Mouse (Mus musculus): Measurements from ENCODE around the gene Plxnd1. TPM values are rescaled to one million over a fixed set of nuclear protein-coding genes. Genes with fewer than 3 reads are reported as not detected.

Gene Plxnd1
- polyA plus RNA-seq, 1 experiment from 2014 or later, result 25.2 TPM

DNA sequence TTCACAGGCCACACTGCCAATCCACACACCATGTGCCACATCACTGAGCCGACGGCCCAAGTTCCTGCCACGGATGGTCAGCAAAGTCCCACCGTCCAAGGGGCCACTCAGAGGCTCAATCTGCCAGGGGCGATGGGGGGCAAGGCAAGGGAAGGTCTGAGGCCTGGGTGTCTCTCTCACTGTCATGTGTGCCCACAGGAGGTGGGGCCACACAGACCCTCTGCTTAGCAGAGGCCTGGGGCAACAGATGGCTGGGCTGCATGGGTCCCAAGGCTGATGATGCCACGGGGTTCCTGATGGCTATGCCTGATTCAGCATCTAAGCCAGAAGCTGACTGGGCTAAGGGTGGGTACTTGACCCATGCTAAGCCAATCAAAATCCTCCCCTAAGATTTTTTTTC lies 26.1 kb downstream of the Plxnd1 start:
- no peak for ATAC-seq (ENCODE audit: insufficient number of reproducible peaks, insufficient read depth, low FRiP score, low TSS enrichment, low read depth)
- H3K9me3 ChIP-seq, result no peaks in the 10 kb centered on the region
- H3K4me1 ChIP-seq (replicated peaks), result peaks cover 42% of the 10 kb centered on the region
- H3K4me2 ChIP-seq, result no peak overlapping the region
- no peak overlapping the region for H3K4me3 ChIP-seq (replicated peaks)
- peaks cover 5% of the 10 kb centered on the region; the same call in 1 of the 2 replicates for H3K36me3 ChIP-seq
- H3K27me3 ChIP-seq, result 0 out of 2 replicates have a peak, but pooled peaks cover 4% of the 10 kb centered on the region
- no peak overlapping the region for H3K9ac ChIP-seq (replicated peaks)
- no peak overlapping the region for H3K27ac ChIP-seq
- 82% methylated on average over 6 of the region's 6 CpGs for WGBS

DNA sequence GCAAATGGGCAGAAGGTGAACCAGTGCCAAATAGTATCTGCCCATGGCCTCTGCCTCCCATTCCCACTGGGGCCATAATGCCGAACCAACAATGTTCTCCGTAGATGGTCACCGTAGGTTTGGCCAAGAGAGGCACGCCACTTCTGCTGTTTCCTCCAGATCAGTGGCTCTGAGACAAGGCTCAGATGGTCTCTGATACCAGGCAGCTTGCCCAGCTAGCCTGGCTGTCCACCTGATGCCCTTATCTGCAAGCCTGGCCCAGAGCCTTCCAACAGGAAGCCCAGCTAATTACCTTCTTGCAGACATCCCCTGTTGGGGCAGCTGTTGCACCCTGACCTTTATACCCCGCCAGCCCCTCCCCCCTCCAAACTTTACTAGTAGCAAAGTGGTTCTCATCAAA lies 26.7 kb downstream of the Plxnd1 start:
- ATAC-seq (ENCODE audit: insufficient number of reproducible peaks, insufficient read depth, low FRiP score, low TSS enrichment, low read depth), result no peak
- no peaks in the 10 kb centered on the region for H3K9me3 ChIP-seq
- H3K27me3 ChIP-seq, result 0 out of 2 replicates have a peak, but pooled peaks cover 10% of the 10 kb centered on the region
- H3K9ac ChIP-seq (replicated peaks), result no peak overlapping the region
- no peak overlapping the region for H3K4me2 ChIP-seq
- WGBS, result 68% methylated on average over 5 of the region's 5 CpGs
- no peak overlapping the region for H3K27ac ChIP-seq
- peaks cover 42% of the 10 kb centered on the region for H3K4me1 ChIP-seq (replicated peaks)
- no peak overlapping the region for H3K4me3 ChIP-seq (replicated peaks)
- H3K36me3 ChIP-seq, result peaks cover 5% of the 10 kb centered on the region; the same call in 1 of the 2 replicates

DNA sequence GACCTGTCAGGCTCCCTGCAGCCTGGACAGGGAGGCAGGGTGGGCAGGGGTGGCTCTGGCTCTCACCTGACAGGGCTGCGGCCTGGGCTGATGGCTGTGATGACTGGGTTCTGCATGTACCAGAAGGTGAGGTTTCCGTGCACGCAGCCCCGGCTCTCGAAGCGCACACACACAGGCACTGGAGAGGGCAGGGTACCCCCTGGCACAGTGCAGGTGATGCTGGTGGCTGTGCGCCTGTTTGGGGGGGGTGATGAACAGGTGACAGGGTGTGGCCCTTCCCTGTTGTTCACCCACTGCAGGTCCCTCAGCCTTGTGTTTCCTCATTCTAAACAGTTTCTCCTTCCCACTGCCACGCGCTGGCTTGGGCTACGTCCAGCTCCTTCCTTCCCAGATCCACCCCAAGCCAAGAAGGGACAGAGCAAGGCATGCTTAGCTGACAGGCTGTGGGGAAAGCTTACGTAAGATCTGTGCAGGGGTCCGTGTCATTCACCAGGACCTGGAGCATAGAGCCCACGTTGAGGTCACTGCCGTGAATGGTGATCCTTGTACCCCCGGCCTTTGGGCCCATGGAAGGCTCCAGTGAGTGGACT lies 27.4 kb downstream of the Plxnd1 start:
- whole genome bisulfite sequencing, result 92% methylated on average over 15 of the region's 15 CpGs
- H3K36me3 ChIP-seq, result peaks cover 5% of the 10 kb centered on the region; the same call in 1 of the 2 replicates
- no peak overlapping the region for H3K4me3 ChIP-seq (replicated peaks)
- H3K27me3 ChIP-seq, result peaks cover 16% of the 10 kb centered on the region
- H3K27ac ChIP-seq, result no peak overlapping the region
- no peak overlapping the region for H3K4me2 ChIP-seq
- ATAC-seq (ENCODE audit: insufficient number of reproducible peaks, insufficient read depth, low FRiP score, low TSS enrichment, low read depth), result no peak
- H3K9me3 ChIP-seq, result no peaks in the 10 kb centered on the region
- H3K4me1 ChIP-seq (replicated peaks), result peaks cover 42% of the 10 kb centered on the region
- H3K9ac ChIP-seq (replicated peaks), result no peak overlapping the region

DNA sequence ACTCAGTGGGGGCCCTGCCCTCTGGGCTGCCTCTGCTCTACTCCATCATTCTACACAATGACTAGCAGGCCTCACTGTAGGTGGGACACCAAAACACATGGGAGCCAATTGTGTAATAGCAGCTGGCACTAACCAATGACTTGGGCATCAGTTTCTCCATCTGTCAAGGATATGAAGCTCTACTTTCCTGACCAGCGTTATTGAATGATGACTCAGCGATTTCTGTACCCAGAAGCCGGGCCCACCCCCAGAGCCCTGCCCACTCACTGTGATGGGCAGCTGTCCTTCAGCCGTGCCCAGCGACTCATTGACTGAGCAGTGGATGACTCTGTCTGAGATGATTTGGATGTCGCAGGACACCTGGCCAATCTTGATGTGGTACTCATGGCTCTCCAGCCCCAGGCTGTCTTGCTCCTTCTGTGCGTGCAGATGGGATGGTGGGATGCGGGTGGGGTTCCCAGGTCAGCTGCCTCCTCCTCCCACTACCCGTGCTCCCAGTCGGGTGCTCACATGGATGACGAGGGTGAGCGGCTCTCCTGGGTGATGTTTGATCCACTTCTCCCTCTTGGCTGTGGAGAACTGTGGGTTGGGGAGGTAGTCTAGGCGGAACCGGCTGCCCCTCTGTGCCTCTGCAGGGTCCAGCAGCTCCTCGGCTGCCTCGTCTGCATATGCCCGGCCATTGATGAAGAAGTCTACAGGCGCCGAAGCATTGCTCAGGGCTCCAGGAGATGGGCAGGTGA lies 28.4 kb downstream of the Plxnd1 start:
- ATAC-seq (ENCODE audit: insufficient number of reproducible peaks, insufficient read depth, low FRiP score, low TSS enrichment, low read depth), result no peak
- Histone ChIP-seq H3K4me2 (no peak overlapping the region), H3K4me3 (replicated peaks) (no peak overlapping the region), H3K9me3 (no peaks in the 10 kb centered on the region), H3K36me3 (peaks cover 5% of the 10 kb centered on the region; the same call in 1 of the 2 replicates), H3K27ac (no peak overlapping the region), H3K27me3 (peaks cover 17% of the 10 kb centered on the region), H3K4me1 (replicated peaks) (peaks cover 33% of the 10 kb centered on the region), H3K9ac (replicated peaks) (no peak overlapping the region)
- WGBS, result 92% methylated on average over 19 of the region's 19 CpGs

DNA sequence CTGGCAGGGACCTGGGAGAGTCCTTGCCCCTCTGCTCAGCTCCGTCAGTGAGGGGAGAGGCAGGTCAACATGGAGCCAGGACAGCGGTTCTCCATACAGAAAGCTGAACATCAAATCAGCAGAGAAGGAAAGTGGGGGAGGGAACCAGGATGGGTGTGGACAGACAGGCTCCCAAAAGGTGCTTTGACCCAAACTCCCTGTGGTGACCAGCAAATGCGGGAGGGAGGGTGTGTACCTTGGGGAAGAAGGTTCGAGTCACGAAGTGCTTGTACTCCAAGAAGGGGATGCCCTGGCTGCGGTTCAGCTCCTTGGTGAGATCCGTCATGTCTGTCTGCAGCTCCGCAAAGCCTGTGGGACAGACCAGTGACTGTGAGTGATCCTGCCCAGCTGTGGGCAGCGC lies 31.1 kb downstream of the Plxnd1 start:
- no peak overlapping the region for H3K27ac ChIP-seq
- no peak overlapping the region for H3K4me2 ChIP-seq
- H3K27me3 ChIP-seq, result peaks cover 17% of the 10 kb centered on the region
- WGBS, result 78% methylated on average over 9 of the region's 9 CpGs
- no peaks in the 10 kb centered on the region for H3K9me3 ChIP-seq
- no peak for ATAC-seq (ENCODE audit: insufficient number of reproducible peaks, insufficient read depth, low FRiP score, low TSS enrichment, low read depth)
- peaks cover 14% of the 10 kb centered on the region for H3K4me1 ChIP-seq (replicated peaks)
- H3K4me3 ChIP-seq (replicated peaks), result no peak overlapping the region
- peaks cover 5% of the 10 kb centered on the region; the same call in 1 of the 2 replicates for H3K36me3 ChIP-seq
- H3K9ac ChIP-seq (replicated peaks), result no peak overlapping the region

DNA sequence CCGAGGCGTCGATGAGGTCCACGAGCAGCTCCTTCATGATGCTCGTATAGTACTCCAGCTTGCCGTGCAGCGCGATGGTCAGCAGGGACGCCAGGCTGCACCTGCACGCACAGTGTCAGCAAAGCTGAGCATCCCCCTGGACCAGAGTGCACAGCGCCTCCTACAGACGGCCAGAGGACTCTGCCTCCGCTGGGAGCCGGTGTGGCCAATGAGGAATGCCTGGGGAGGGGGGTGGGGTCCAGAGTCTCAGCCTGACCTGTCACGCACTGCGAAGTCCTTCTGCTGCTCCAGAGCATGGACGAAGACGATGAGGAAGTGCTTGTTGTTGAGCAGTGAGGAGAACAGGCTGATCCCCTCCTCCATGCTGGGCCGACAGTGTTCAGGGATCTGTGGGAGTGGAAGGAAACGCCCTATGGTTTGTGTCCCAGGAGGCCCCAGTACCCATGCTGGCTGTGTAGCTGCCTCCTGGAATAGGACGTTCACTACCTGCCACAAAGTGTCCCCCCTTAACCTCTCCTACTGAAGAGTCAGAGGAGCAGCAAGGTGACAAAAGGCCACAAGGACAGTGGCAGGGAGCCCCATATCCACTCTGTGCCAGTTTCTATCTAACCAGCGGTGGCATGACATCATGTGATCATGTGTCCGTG lies 32.2 kb downstream of the Plxnd1 start:
- no peak overlapping the region for H3K27ac ChIP-seq
- peaks cover 13% of the 10 kb centered on the region for H3K4me1 ChIP-seq (replicated peaks)
- 43% methylated on average over 23 of the region's 23 CpGs for WGBS
- H3K9me3 ChIP-seq, result no peaks in the 10 kb centered on the region
- H3K4me3 ChIP-seq (replicated peaks), result no peak overlapping the region
- H3K4me2 ChIP-seq, result no peak overlapping the region
- ATAC-seq (ENCODE audit: insufficient number of reproducible peaks, insufficient read depth, low FRiP score, low TSS enrichment, low read depth), result no peak
- peaks cover 17% of the 10 kb centered on the region for H3K27me3 ChIP-seq
- no peak overlapping the region for H3K9ac ChIP-seq (replicated peaks)
- peaks cover 5% of the 10 kb centered on the region; the same call in 1 of the 2 replicates for H3K36me3 ChIP-seq

DNA sequence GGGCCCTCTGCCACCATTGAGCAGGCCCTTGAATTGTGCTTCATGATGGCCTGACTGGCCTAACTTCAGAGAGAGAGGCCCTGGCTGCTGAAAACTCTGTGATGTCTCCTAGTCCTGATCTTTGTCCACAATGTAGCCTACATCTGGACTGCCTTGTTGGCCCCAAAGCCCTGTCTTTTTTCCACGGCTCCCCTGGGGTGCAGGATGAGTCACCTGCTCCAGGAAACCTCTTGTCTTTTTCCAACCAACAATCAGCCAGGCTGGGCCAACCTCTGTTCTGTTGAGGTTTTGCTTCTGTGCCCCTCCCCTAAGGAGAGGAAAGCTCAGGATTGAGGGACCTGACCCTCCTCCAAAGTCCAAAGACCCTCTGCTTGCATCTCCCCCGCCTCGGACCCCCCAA lies 33.1 kb downstream of the Plxnd1 start:
- H3K4me1 ChIP-seq (replicated peaks), result peaks cover 21% of the 10 kb centered on the region
- WGBS, result 94% methylated on average over 3 of the region's 3 CpGs

DNA sequence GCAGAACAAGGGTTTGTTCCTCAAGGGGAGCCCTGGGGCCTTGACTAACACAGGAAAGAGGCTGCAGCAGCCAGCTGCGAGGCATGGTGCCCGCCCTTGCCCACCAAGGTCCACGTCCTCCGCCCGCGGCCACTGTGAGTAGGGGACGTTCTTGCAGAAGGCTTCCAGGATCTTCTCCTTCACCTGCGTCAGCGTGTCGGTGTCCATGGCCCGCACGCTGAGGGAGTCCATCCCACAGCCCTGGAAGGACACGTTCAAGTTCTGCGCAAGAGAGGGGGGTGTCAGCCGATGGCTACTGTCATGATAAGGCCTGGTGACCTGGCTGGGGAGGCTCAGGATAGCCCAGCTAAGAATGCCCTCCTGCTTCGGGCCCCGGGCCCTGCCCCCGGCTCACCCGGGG lies 34.5 kb downstream of the Plxnd1 start:
- Histone ChIP-seq H3K36me3 (no peaks in the 10 kb centered on the region), H3K27me3 (peaks cover 17% of the 10 kb centered on the region), H3K9me3 (no peaks in the 10 kb centered on the region), H3K4me2 (no peak overlapping the region), H3K27ac (no peak overlapping the region), H3K9ac (replicated peaks) (no peak overlapping the region), H3K4me3 (replicated peaks) (no peak overlapping the region), H3K4me1 (replicated peaks) (peaks cover 29% of the 10 kb centered on the region)
- ATAC-seq (ENCODE audit: insufficient number of reproducible peaks, insufficient read depth, low FRiP score, low TSS enrichment, low read depth), result no peak
- 96% methylated on average over 19 of the region's 19 CpGs for WGBS

More for the DNA sequence above, 33.1 kb downstream of the Plxnd1 start:
- H3K4me2 ChIP-seq, result no peak overlapping the region
- ATAC-seq (ENCODE audit: insufficient number of reproducible peaks, insufficient read depth, low FRiP score, low TSS enrichment, low read depth), result no peak
- H3K27ac ChIP-seq, result no peak overlapping the region
- no peak overlapping the region for H3K9ac ChIP-seq (replicated peaks)
- H3K4me3 ChIP-seq (replicated peaks), result no peak overlapping the region
- peaks cover 17% of the 10 kb centered on the region for H3K27me3 ChIP-seq
- H3K9me3 ChIP-seq, result no peaks in the 10 kb centered on the region
- H3K36me3 ChIP-seq, result peaks cover 5% of the 10 kb centered on the region; the same call in 1 of the 2 replicates

DNA sequence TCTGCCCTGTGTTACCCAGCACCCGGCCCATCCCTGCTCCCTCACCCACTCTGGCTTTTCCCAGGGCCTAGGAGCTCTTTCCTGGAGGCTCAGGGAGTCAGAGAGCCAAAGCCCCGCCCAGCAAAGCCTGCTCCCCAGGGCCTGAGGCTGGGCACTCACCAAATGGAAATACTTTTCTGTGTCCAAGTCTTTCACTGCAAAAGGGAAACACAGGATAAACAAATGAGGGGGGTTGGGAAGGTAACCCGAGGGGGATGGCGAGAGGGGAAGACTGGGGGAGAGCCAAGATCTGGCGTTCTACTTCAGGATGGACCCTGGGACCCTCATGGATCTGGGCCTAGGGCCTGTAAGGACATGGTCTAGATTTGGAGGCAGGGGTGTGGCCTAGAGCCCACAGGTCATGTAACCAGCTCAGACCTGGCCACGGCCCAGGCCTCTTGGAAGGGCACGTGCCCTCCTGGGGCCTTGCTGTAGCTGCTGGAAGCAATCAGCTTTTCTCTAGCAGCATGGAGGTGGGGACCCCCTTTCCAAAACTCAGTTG lies 35.6 kb downstream of the Plxnd1 start:
- H3K9ac ChIP-seq (replicated peaks), result no peak overlapping the region
- no peak overlapping the region for H3K27ac ChIP-seq
- H3K27me3 ChIP-seq, result peaks cover 17% of the 10 kb centered on the region
- H3K4me1 ChIP-seq (replicated peaks), result peaks cover 36% of the 10 kb centered on the region
- no peak for ATAC-seq (ENCODE audit: insufficient number of reproducible peaks, insufficient read depth, low FRiP score, low TSS enrichment, low read depth)
- 74% methylated on average over 7 of the region's 7 CpGs for WGBS
- H3K36me3 ChIP-seq, result no peaks in the 10 kb centered on the region
- H3K9me3 ChIP-seq, result no peaks in the 10 kb centered on the region
- H3K4me3 ChIP-seq (replicated peaks), result no peak overlapping the region
- no peak overlapping the region for H3K4me2 ChIP-seq

DNA sequence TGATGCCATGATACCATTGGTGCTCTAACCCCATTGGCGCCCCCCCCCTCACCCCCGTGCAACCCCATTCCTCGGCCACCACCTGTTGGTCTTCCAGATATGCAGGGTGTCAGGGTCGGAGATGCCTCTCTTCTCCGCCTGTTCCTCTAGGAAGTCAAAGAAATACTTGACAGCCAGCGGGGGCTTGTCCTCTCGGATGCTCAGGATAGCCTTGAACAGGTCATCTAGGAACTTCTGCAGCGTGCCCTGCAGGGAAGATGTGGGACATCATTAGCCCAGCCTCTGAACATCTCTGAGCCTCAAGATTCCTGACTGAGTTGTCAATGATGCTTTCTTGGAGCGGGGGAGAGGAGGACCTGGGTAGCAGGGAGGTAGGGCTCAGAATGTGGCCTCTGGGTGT lies 36.4 kb downstream of the Plxnd1 start:
- Histone ChIP-seq H3K9ac (replicated peaks) (no peak overlapping the region), H3K36me3 (no peaks in the 10 kb centered on the region), H3K4me2 (no peak overlapping the region), H3K4me1 (replicated peaks) (peaks cover 36% of the 10 kb centered on the region), H3K4me3 (replicated peaks) (no peak overlapping the region), H3K27me3 (peaks cover 10% of the 10 kb centered on the region), H3K9me3 (no peaks in the 10 kb centered on the region), H3K27ac (no peak overlapping the region)
- WGBS, result 90% methylated on average over 9 of the region's 9 CpGs
- ATAC-seq (ENCODE audit: insufficient number of reproducible peaks, insufficient read depth, low FRiP score, low TSS enrichment, low read depth), result no peak

DNA sequence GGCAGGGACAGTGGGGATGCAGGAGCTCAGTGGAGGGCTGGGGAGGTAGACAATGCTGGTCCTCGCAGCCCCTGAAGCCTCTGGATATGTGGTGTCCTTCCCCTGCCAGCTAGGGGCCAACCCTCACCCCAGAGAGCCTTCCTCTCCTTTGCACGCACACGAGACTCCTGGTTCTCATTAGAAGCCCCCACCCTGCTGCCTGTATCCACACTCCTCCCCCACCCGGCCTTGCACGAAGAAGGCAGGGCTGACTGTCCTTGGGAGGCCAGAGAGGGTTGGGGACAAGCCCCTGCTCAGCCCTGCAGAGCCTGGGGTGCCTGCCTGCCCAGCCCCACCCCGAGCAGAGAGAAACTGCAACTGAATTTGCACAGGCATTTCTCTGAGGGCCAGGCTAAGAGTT lies 37.1 kb downstream of the Plxnd1 start:
- peaks cover 36% of the 10 kb centered on the region for H3K4me1 ChIP-seq (replicated peaks)
- 0 out of 2 replicates have a peak overlapping the region, but pooled peaks have one; percentile 23 for H3K27ac ChIP-seq
- no peak for ATAC-seq (ENCODE audit: insufficient number of reproducible peaks, insufficient read depth, low FRiP score, low TSS enrichment, low read depth)
- no peak overlapping the region for H3K4me3 ChIP-seq (replicated peaks)
- no peaks in the 10 kb centered on the region for H3K9me3 ChIP-seq
- H3K9ac ChIP-seq (replicated peaks), result no peak overlapping the region
- WGBS, result 15% methylated on average over 6 of the region's 6 CpGs
- H3K4me2 ChIP-seq, result peak overlapping the region; percentile 15; the same call in 1 of the 2 replicates
- H3K36me3 ChIP-seq, result no peaks in the 10 kb centered on the region
- peaks cover 4% of the 10 kb centered on the region for H3K27me3 ChIP-seq
